Mouse (Mus musculus) hindbrain, postnatal 0 days (tissue): ENCODE data around the gene Ceacam10. TPM values are rescaled to one million over a fixed set of nuclear protein-coding genes. Genes with fewer than 3 reads are reported as not detected.
"Not testable (repeated sequence)": the region's sequence is repeated elsewhere in the genome, so short reads cannot be mapped to it uniquely, and the experiment has no call there.

Experiments
- ATAC-seq: fragments of 200-750 bp; cut with Nextera tagmentation; 2 replicates; pipeline ENCODE4 v1.8.0; 2017; ENCODE audit warnings: mild to moderate bottlenecking, moderate TSS enrichment, moderate library complexity
- DNase-seq: peaks from one replicate; pipeline ENCODE4 v3.0.0-alpha.2; 2015; ENCODE audit warnings: low spot score
- H3K27ac ChIP-seq: fragments of 300-500 bp; sonication (generic); 2 replicates; pipeline ENCODE4 v1.5.1; 2014; ENCODE audit warnings: mild to moderate bottlenecking
- H3K27me3 ChIP-seq: fragments of 300-500 bp; sonication (generic); 2 replicates; pipeline ENCODE4 v1.6.1; 2014; ENCODE audit warnings: low read length, mixed read lengths; ENCODE audit not compliant: insufficient read depth
- H3K36me3 ChIP-seq: fragments of 300-500 bp; sonication (generic); 2 replicates; pipeline ENCODE4 v1.6.1; 2014; ENCODE audit warnings: low read length, mixed read lengths; ENCODE audit not compliant: insufficient read depth
- H3K4me1 ChIP-seq: fragments of 300-500 bp; sonication (generic); 2 replicates; pipeline ENCODE4 v1.6.1; 2014; ENCODE audit warnings: antibody characterized with exemption, low read length, mixed read lengths; ENCODE audit not compliant: insufficient read depth
- H3K4me2 ChIP-seq: fragments of 300-500 bp; sonication (generic); 2 replicates; pipeline ENCODE4 v1.6.1; 2014; ENCODE audit warnings: low read depth, mild to moderate bottlenecking, low read length, moderate library complexity, mixed read lengths
- H3K4me3 ChIP-seq: fragments of 300-500 bp; sonication (generic); 2 replicates; pipeline ENCODE4 v1.5.1; 2014; ENCODE audit warnings: low read length
- H3K9ac ChIP-seq: fragments of 300-500 bp; sonication (generic); replicated peaks from 2 replicates; pipeline ENCODE4 v1.6.1; 2014; ENCODE audit warnings: mild to moderate bottlenecking, low read length, moderate library complexity, mixed read lengths
- H3K9me3 ChIP-seq: fragments of 300-500 bp; sonication (generic); 2 replicates; pipeline ENCODE4 v1.6.1; 2016; ENCODE audit warnings: low read length, mixed read lengths
- CTCF ChIP-seq: IDR thresholded peaks from 2 replicates; pipeline ENCODE4 v1.5.1; 2016; ENCODE audit warnings: antibody characterized with exemption, control low read depth, low read depth
- WGBS: fragments of 180-500 bp; shearing (Covaris S2); extraction: QIAGEN DNeasy Blood & Tissue Kit; methylation state at CpG from one replicate; pipeline ENCODE4 v1.1.7; 2014; 5-methylcytosine and 5-hydroxymethylcytosine counted together
- polyA plus RNA-seq: library from polyadenylated mRNA; unstranded; fragments of >200 nt; fragmentation: Nextera tagmentation; extraction: Ambion mirVana; gene quantifications from 2 replicates; pipeline ENCODE4 v1.2.1, GENCODE M21; 2015
- total RNA-seq: library from RNA; depleted of rRNA; stranded (reverse); fragments of >200 nt; gene quantifications from 2 replicates; pipeline ENCODE4 v1.2.3, GENCODE M21; 2014; rRNA removed

Ceacam10 gene
- not detected in 2 replicates for total RNA-seq
- 0.63 and 0.80 TPM in 2 replicates for polyA plus RNA-seq

GRCm38 (mm10) chr7:24776918-24777317 lies at the start of gene Ceacam10:
Gene Ceacam10, plus strand, starts transcription at chr7:24777206.
- H3K4me1 ChIP-seq, H3K4me2 ChIP-seq, DNase-seq, H3K27ac ChIP-seq, ATAC-seq, H3K9me3 ChIP-seq, H3K9ac ChIP-seq, H3K27me3 ChIP-seq, H3K36me3 ChIP-seq, H3K4me3 ChIP-seq: not testable (repeated sequence)
- 44% methylated on average over 4 of the region's 4 CpGs for WGBS

- WGBS, result 13% methylated on average over 16 of the region's 17 CpGs
- ATAC-seq (peak; percentile 86), DNase-seq (peak; percentile 46)
- Histone ChIP-seq H3K4me3 (peak overlapping the region; percentile 18; the same call in 1 of the 2 replicates), H3K4me2 (peak overlapping the region; percentile 48), H3K9ac (peak overlapping the region; percentile 3; the same call in 1 of the 2 replicates), H3K27ac (no peak overlapping the region), H3K9me3 (no peaks in the 10 kb centered on the region), H3K27me3 (no peaks in the 10 kb centered on the region), H3K4me1 (0 out of 2 replicates have a peak, but pooled peaks cover 6% of the 10 kb centered on the region), H3K36me3 (no peaks in the 10 kb centered on the region)
- TF ChIP-seq CTCF, result no peak
These were observed 40.9 kb upstream of the Ceacam10 start for GRCm38 (mm10) chr7:24735970-24736670.

GRCm38 (mm10) chr7:24750695-24751094 lies 26.3 kb upstream of the Ceacam10 start:
- no peak overlapping the region for H3K9ac ChIP-seq
- no peak overlapping the region for H3K4me2 ChIP-seq
- no peak overlapping the region for H3K27ac ChIP-seq
- 42% methylated on average over 4 of the region's 4 CpGs for WGBS
- ATAC-seq (no peak), DNase-seq (peak; percentile 12)
- no peak overlapping the region for H3K4me3 ChIP-seq
- no peak for TF ChIP-seq CTCF
- no peaks in the 10 kb centered on the region for H3K27me3 ChIP-seq
- H3K9me3 ChIP-seq, result no peaks in the 10 kb centered on the region
- no peaks in the 10 kb centered on the region for H3K36me3 ChIP-seq
- no peaks in the 10 kb centered on the region for H3K4me1 ChIP-seq

- no peak overlapping the region for H3K4me2 ChIP-seq
- H3K4me3 ChIP-seq, result no peak overlapping the region
- no peak overlapping the region for H3K9ac ChIP-seq
- TF ChIP-seq CTCF, result no peak
- no peaks in the 10 kb centered on the region for H3K36me3 ChIP-seq
- H3K4me1 ChIP-seq, result no peaks in the 10 kb centered on the region
- WGBS, result 91% methylated on average over 2 of the region's 2 CpGs
- no peaks in the 10 kb centered on the region for H3K9me3 ChIP-seq
- H3K27me3 ChIP-seq, result no peaks in the 10 kb centered on the region
- ATAC-seq (no peak), DNase-seq (no peak)
- H3K27ac ChIP-seq, result no peak overlapping the region
These were observed 25.4 kb upstream of the Ceacam10 start for GRCm38 (mm10) chr7:24751610-24752009.

- no peaks in the 10 kb centered on the region for H3K4me1 ChIP-seq
- WGBS, result 74% methylated on average over 5 of the region's 5 CpGs
- no peak overlapping the region for H3K9ac ChIP-seq
- H3K4me3 ChIP-seq, result no peak overlapping the region
- no peak overlapping the region for H3K27ac ChIP-seq
- no peak overlapping the region for H3K4me2 ChIP-seq
- no peaks in the 10 kb centered on the region for H3K27me3 ChIP-seq
- H3K36me3 ChIP-seq, result no peaks in the 10 kb centered on the region
- DNase-seq, result no peak
- no peaks in the 10 kb centered on the region for H3K9me3 ChIP-seq
- ATAC-seq, result no peak
- no peak for TF ChIP-seq CTCF
These were observed 23.5 kb upstream of the Ceacam10 start for GRCm38 (mm10) chr7:24753476-24753875.

- 83% methylated on average over 1 of the region's 1 CpGs for WGBS
- DNase-seq (no peak), ATAC-seq (no peak)
- no peak for TF ChIP-seq CTCF
- Histone ChIP-seq H3K9ac (no peak overlapping the region), H3K4me3 (no peak overlapping the region), H3K9me3 (no peaks in the 10 kb centered on the region), H3K4me1 (no peaks in the 10 kb centered on the region), H3K27me3 (no peaks in the 10 kb centered on the region), H3K4me2 (no peak overlapping the region), H3K27ac (no peak overlapping the region), H3K36me3 (no peaks in the 10 kb centered on the region)
These were observed 18.5 kb upstream of the Ceacam10 start for GRCm38 (mm10) chr7:24758520-24758919.

GRCm38 (mm10) chr7:24760211-24760610 lies 16.8 kb upstream of the Ceacam10 start, which contains the start of gene Cd177:
Gene Cd177, minus strand, starts transcription at chr7:24760311.
- no peaks in the 10 kb centered on the region for H3K4me1 ChIP-seq
- ATAC-seq (no peak), DNase-seq (no peak)
- H3K27me3 ChIP-seq, result no peaks in the 10 kb centered on the region
- WGBS, result 77% methylated on average over 6 of the region's 6 CpGs
- no peak within 1 kb of the TSS for H3K9ac ChIP-seq
- TF ChIP-seq CTCF, result no peak
- no peaks in the 10 kb centered on the region for H3K9me3 ChIP-seq
- H3K36me3 ChIP-seq, result no peaks in the 10 kb centered on the region
- H3K4me3 ChIP-seq, result no peak within 1 kb of the TSS
- no peak within 1 kb of the TSS for H3K4me2 ChIP-seq
- H3K27ac ChIP-seq, result no peak within 1 kb of the TSS
